Mouse (Mus musculus): ENCODE measurements around the gene Ebf1. TPM values are rescaled to one million over a fixed set of nuclear protein-coding genes. Genes with fewer than 3 reads are reported as not detected.

The Ebf1 gene
- total RNA-seq, 2 experiments from 2014 or later: 3.3 to 3.6 TPM

- Histone ChIP-seq H3K4me3 (no peak overlapping the region), H3K27ac (no peak overlapping the region)
- no peak for TF ChIP-seq CTCF (IDR thresholded peaks at IDR 0.05)
- DNase-seq (ENCODE audit: extremely low spot score in 1 of 2, low spot score in 2 of 2): no peak
- intact Hi-C loops (cut with DNase I): no loop called here
These were observed 270.6 kb downstream of the Ebf1 start for GRCm38 (mm10) chr11:44887691-44888090.

DNA sequence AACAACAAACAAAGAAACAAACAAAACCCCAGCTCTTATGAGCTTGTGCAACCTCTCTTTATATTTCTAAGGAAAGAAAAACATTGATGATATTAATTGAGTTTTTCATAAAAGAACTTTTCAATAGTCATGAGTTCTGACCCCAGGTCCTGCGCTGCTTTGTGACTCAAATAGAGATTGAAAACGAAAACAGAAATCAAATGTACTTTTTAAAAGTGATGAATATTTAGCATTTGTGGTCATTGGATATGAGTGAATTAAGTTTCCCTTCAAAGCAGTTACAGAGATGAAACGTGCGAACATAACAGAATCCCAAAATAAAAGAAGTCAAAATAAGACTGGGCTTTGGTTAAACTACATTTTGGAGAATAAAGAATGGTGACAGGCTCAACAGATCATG, 271.3 kb downstream of the Ebf1 start:
- TF ChIP-seq CTCF (IDR thresholded peaks at IDR 0.05): no peak
- Histone ChIP-seq H3K27ac (no peak overlapping the region), H3K4me3 (no peak overlapping the region)
- intact Hi-C loops (cut with DNase I): no loop called here
- DNase-seq (ENCODE audit: extremely low spot score in 1 of 2, low spot score in 2 of 2): no peak

DNA sequence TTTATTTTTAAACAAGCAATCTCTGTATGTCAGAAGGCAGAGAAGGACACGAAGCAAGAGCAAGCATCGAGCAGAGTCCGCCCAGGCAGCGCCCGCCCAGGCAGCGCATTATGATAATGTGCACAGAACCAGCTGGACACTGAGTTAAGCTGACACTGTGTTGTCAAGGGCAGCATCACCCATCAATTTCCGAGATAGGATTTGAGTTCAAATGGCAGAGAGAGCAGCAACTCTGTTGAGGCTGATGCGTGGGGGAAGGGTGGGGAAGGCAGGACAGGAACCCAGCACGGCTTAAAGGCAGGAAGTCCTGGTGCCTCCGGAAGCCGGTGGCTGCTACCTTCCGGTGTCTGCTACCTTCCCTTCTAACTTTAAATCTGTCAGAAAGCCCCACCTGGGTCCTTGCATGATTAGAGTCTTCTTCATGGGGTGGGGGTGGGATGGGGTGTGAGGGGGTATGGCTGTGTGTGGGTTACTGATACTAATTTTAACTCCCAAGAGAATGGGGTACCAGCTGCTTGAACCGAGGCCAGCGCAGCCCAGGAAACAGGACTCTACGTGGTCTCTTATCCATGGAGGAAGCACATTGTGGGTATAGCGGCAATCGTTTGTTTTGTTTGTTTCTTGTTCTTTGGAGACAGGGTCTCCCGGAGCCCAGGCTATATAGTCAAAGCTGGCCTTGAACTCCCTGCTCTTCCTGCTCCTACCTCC, 275.9 kb downstream of the Ebf1 start:
- Histone ChIP-seq H3K4me3 (no peak overlapping the region), H3K27ac (no peak overlapping the region)
- intact Hi-C loops (cut with DNase I): no loop called here
- no peak for TF ChIP-seq CTCF (IDR thresholded peaks at IDR 0.05)
- no peak for DNase-seq (ENCODE audit: extremely low spot score in 1 of 2, low spot score in 2 of 2)

GRCm38 (mm10) chr11:44893986-44894385, 276.9 kb downstream of the Ebf1 start:
- no peak for TF ChIP-seq CTCF (IDR thresholded peaks at IDR 0.05)
- H3K27ac ChIP-seq: no peak overlapping the region
- H3K4me3 ChIP-seq: no peak overlapping the region
- intact Hi-C loops (cut with DNase I): no loop called here
- DNase-seq (ENCODE audit: extremely low spot score in 1 of 2, low spot score in 2 of 2): no peak

DNA sequence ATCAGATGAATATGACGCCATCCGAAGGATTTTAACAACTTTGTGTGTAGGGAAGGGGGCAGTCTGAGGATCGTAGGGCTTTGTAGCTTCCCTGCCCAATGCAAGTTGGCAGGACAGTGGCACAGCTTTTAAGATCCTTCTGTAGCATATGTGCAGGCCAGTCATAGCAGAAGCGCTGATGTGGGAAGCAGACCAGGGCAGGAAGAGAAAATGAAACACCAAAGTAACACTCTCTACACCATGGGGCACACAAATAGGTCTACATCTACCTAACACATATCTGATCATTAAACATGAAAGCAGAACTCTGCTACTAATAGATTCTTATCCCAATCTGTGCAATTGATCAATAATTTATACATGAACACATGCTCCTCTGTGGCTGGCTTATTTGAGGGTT, 277.7 kb downstream of the Ebf1 start:
- Histone ChIP-seq H3K4me3 (no peak overlapping the region), H3K27ac (no peak overlapping the region)
- DNase-seq (ENCODE audit: extremely low spot score in 1 of 2, low spot score in 2 of 2): no peak
- no peak for TF ChIP-seq CTCF (IDR thresholded peaks at IDR 0.05)
- intact Hi-C loops (cut with DNase I): no loop called here

- no peak for DNase-seq (ENCODE audit: extremely low spot score in 1 of 2, low spot score in 2 of 2)
- Histone ChIP-seq H3K4me3 (no peak overlapping the region), H3K27ac (no peak overlapping the region)
- TF ChIP-seq CTCF (IDR thresholded peaks at IDR 0.05): no peak
- intact Hi-C loops (cut with DNase I): no loop called here
These were observed 278.8 kb downstream of the Ebf1 start for GRCm38 (mm10) chr11:44895893-44896292.

DNA sequence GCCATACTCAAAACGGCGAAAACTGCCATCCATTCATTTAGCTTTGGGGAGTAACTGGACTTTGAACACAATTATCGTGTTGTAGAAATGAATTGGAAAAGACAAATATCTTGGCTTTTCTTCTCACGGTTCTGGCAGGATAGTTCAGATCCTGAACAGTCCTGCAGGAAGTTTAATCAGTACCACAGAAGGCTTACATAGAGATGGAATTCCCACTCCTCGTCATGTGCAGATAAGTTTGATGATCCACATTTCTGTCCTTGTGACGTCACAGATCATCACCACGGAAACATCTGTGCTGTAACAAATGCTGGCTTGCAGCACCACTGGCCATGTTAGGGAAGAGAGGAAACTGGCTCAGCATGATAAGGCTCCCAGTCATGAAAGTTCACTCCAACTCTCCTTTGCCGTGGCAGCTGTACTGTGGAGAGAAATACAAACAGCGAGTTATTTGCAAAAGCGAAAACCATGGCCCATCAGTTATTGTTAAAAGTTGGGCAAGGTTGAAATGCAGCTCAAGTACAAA, 280.1 kb downstream of the Ebf1 start:
- H3K4me3 ChIP-seq: no peak overlapping the region
- H3K27ac ChIP-seq: no peak overlapping the region
- DNase-seq (ENCODE audit: extremely low spot score in 1 of 2, low spot score in 2 of 2): no peak
- intact Hi-C loops (cut with DNase I): no loop called here
- TF ChIP-seq CTCF (IDR thresholded peaks at IDR 0.05): no peak

DNA sequence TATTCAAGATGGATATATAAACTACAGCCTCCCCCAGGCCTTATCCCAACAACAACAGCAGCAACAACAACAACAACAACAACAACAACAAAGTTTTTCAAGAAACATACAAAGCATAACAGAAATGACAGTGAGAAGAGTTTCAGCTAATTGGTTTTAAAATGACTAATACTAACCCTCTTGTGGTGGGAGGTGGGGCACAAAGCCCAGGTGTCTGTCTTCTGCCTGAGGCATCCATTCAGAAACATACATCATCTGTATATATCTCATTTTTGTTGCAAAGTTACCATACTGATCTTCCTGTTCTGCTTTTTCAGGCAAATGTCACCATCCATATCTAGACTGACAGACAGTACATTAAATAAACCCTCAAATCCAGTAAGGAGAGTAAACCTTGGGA, 282.4 kb downstream of the Ebf1 start:
- Histone ChIP-seq H3K4me3 (no peak overlapping the region), H3K27ac (no peak overlapping the region)
- DNase-seq (ENCODE audit: extremely low spot score in 1 of 2, low spot score in 2 of 2): no peak
- intact Hi-C loops (cut with DNase I): no loop called here
- TF ChIP-seq CTCF (IDR thresholded peaks at IDR 0.05): no peak

GRCm38 (mm10) chr11:44899965-44900364, 282.8 kb downstream of the Ebf1 start:
- DNase-seq (ENCODE audit: extremely low spot score in 1 of 2, low spot score in 2 of 2): no peak
- Histone ChIP-seq H3K27ac (no peak overlapping the region), H3K4me3 (no peak overlapping the region)
- no peak for TF ChIP-seq CTCF (IDR thresholded peaks at IDR 0.05)
- intact Hi-C loops (cut with DNase I): no loop called here

DNA sequence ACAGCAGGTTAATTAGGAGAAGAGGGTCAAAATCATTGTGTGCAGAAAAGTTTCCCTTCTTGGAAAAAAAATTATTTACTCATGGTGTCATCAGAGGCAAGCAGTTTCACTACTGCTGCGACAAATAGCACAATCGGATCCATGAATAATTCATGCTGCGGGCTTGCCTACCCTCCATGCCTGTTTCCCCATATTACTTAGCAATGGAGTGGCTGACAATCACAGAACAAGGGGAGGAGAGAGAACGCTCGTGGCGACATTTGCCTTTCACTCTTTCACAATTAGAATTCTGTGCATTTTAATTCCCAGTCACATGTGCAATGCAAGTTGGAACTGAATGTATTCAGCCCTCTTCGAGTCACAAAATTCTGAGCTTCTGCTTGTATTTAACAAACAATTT, 283.4 kb downstream of the Ebf1 start:
- H3K27ac ChIP-seq: no peak overlapping the region
- intact Hi-C loops (cut with DNase I): no loop called here
- DNase-seq (ENCODE audit: extremely low spot score in 1 of 2, low spot score in 2 of 2): no peak
- H3K4me3 ChIP-seq: no peak overlapping the region
- no peak for TF ChIP-seq CTCF (IDR thresholded peaks at IDR 0.05)

DNA sequence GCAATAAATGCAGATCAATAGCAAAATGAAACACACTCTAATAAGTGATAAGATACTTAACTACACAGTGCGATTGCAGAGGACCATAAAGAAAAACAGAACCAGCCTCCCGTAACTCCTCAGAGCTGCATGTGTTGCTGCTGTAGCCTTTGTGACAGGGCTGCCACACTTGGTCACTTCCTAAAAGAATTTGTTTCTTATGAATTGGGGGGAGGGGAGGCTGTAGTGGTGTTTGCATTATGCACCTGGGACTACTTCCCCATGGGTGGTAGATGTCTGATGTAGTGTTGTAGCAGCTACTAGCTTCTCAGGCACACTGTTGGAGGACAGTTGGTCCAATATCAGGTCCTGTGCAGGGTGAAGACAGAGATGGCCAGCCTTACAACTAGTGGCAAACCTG, 284.6 kb downstream of the Ebf1 start:
- Histone ChIP-seq H3K4me3 (no peak overlapping the region), H3K27ac (no peak overlapping the region)
- no peak for TF ChIP-seq CTCF (IDR thresholded peaks at IDR 0.05)
- intact Hi-C loops (cut with DNase I): no loop called here
- DNase-seq (ENCODE audit: extremely low spot score in 1 of 2, low spot score in 2 of 2): no peak

DNA sequence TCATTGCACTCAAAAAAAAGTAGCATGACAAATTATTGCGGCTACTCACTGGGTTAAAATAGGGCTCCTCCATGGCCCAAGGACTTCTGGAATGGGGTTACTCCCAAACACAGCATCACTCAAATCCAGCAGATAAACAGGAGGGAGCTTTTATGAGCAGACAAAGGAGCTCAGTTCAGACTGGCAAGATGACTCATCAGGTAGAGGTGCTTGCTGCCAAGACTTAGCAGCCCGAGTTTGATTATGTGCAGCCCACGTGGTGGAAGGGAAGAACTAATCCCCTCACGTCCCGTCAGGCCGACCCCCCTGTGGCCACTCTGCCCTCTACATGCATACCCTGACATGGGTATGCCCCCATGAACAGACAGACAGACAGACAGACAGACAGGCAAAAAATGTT, 285.0 kb downstream of the Ebf1 start:
- intact Hi-C loops (cut with DNase I): no loop called here
- no peak for DNase-seq (ENCODE audit: extremely low spot score in 1 of 2, low spot score in 2 of 2)
- H3K27ac ChIP-seq: no peak overlapping the region
- no peak overlapping the region for H3K4me3 ChIP-seq
- TF ChIP-seq CTCF (IDR thresholded peaks at IDR 0.05): no peak

DNA sequence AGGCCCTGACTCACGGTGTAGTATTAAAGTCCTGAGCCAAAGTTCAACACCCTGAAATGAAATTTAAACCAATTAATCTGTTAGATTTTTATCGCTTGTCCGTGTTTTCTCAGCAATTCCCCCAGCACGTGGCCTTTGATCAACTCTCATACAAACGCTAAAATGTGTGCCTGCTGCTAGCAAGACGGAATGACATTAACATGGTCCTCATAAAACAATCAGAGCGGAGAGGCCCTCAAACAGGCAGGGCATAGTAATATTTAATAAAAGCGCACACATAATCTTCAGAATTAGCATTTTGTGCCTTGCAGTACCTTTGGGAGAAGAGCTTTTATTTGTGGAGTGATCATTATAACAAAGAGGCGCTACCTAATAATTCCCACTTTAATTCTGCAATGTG, 287.0 kb downstream of the Ebf1 start:
- no peak for DNase-seq (ENCODE audit: extremely low spot score in 1 of 2, low spot score in 2 of 2)
- no peak for TF ChIP-seq CTCF (IDR thresholded peaks at IDR 0.05)
- H3K27ac ChIP-seq: no peak overlapping the region
- H3K4me3 ChIP-seq: no peak overlapping the region
- intact Hi-C loops (cut with DNase I): no loop called here
